In the genomic region with DNA sequence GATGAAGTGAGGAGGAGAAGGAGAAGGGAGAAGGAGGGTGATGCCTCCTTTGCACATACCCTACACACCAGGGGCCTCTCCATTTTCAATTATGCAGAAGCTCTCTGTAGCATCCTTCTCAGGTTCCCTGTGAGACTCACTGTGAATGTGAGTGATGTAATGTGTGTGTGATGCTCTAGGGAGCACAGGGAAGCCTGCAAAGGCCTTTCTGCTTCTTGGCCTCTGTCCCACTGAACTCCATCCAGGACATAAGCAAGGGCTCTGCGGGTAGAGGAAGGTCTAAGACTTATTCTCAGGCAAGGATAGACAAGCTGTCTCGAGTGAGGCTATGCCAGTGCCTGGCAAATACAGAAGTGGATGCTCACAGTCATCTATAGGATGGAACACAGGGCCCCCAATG, we compare ENCODE assay signal across 23 mouse cellular contexts.
DNase-seq lines count a peak whose midpoint lies in the region; ATAC-seq and TF ChIP-seq lines count a peak whose summit lies in the region.
"Had no signal": no experiment of that assay in that cellular context is flagged by ENCODE, and none has a peak within 500 bp of the region (broad histone marks: within the 10 kb centered on the region; RNA-seq: fewer than 3 reads in every experiment).

No protein-coding gene starts in this region.

- H3K36me3 ChIP-seq in forebrain, embryonic 15.5 days, result no peaks in the 10 kb centered on the region
- H3K36me3 ChIP-seq in forebrain, embryonic 16.5 days (ENCODE audit: control insufficient read depth, insufficient read depth), result no peaks in the 10 kb centered on the region
- H3K36me3 ChIP-seq in CH12.LX (replicated peaks in 1 of 2; ENCODE audit: control insufficient read depth in 1 of 2, insufficient read depth in 1 of 2, low read length in 1 of 2), result no peaks in the 10 kb centered on the region
- H3K36me3 ChIP-seq in limb, embryonic 10.5 days, result no peaks in the 10 kb centered on the region
- H3K36me3 ChIP-seq: embryonic facial prominence, embryonic 12.5 days; hindbrain, embryonic 13.5 days had no signal

- TF ChIP-seq POLR2A in CH12.LX (IDR thresholded peaks at IDR 0.05; ENCODE audit: low read depth, low read length), result no peak
- TF ChIP-seq POLR2A in brain, embryonic 14.5 days (IDR thresholded peaks at IDR 0.05; ENCODE audit: borderline replicate concordance, extremely low read depth, insufficient read depth, insufficient read length, poor library complexity, severe bottlenecking), result no peak

- DNase-seq in 3T3-L1 (ENCODE audit: low read depth, low spot score) (peak; percentile 61), CH12.LX (ENCODE audit: extremely low read depth) (peak; percentile 11)
- peak; percentile 51 for DNase-seq in brain, embryonic 14.5 days (ENCODE audit: low read depth)
- DNase-seq in limb, embryonic 10.5 days (ENCODE audit: low spot score), result no peak
- DNase-seq in embryo, embryonic 10.5 days (ENCODE audit: low spot score), result no peak
- DNase-seq: adrenal gland, adult 8-10 months; adrenal gland, postnatal 36 days; B cell, adult 2 months; cerebellum, postnatal 14 days; gastrocnemius, postnatal 10 days; heart, adult 2 months; heart, postnatal 36 days; kidney, adult 18-20 months had no signal

- peaks cover 26% of the 10 kb centered on the region for H3K4me1 ChIP-seq in forebrain, embryonic 15.5 days
- H3K4me1 ChIP-seq in forebrain, embryonic 16.5 days (replicated peaks; ENCODE audit: control insufficient read depth, insufficient read depth, low read length), result peaks cover 14% of the 10 kb centered on the region
- peaks cover 6 to 13% of the 10 kb centered on the region in 2 experiments; a peak in 2 of 4 replicates for H3K4me1 ChIP-seq in CH12.LX (ENCODE audit: control insufficient read depth in 1 of 2, insufficient read depth in 2 of 2)
- no peaks in the 10 kb centered on the region for H3K4me1 ChIP-seq in limb, embryonic 10.5 days

- no peaks in the 10 kb centered on the region for H3K9me3 ChIP-seq in forebrain, embryonic 15.5 days
- no peaks in the 10 kb centered on the region for H3K9me3 ChIP-seq in forebrain, embryonic 16.5 days (ENCODE audit: control insufficient read depth, low read length)
- no peaks in the 10 kb centered on the region for H3K9me3 ChIP-seq in CH12.LX (replicated peaks; ENCODE audit: low read length)
- no peaks in the 10 kb centered on the region for H3K9me3 ChIP-seq in limb, embryonic 10.5 days (replicated peaks)
- H3K9me3 ChIP-seq: embryonic facial prominence, embryonic 12.5 days; forebrain, embryonic 13.5 days; hindbrain, embryonic 13.5 days had no signal

- H3K27ac ChIP-seq in forebrain, embryonic 15.5 days (replicated peaks), result peak overlapping the region; percentile 34; the same call in 1 of the 2 replicates
- no peak overlapping the region for H3K27ac ChIP-seq in forebrain, embryonic 16.5 days (ENCODE audit: low read length)
- no peak overlapping the region for H3K27ac ChIP-seq in CH12.LX (ENCODE audit: insufficient read depth, low read depth)
- H3K27ac ChIP-seq in limb, embryonic 10.5 days, result no peak overlapping the region
- H3K27ac ChIP-seq: embryonic facial prominence, embryonic 12.5 days; heart, adult 2 months; hindbrain, embryonic 13.5 days; hindbrain, postnatal 0 days had no signal

- no peaks in the 10 kb centered on the region for H3K27me3 ChIP-seq in forebrain, embryonic 15.5 days
- H3K27me3 ChIP-seq in forebrain, embryonic 16.5 days (replicated peaks; ENCODE audit: control insufficient read depth, insufficient read depth, low read length), result no peaks in the 10 kb centered on the region
- no peaks in the 10 kb centered on the region for H3K27me3 ChIP-seq in CH12.LX (replicated peaks)
- no peaks in the 10 kb centered on the region for H3K27me3 ChIP-seq in limb, embryonic 10.5 days (ENCODE audit: low read depth, poor library complexity, severe bottlenecking)
- H3K27me3 ChIP-seq: embryonic facial prominence, embryonic 12.5 days; forebrain, embryonic 13.5 days; hindbrain, embryonic 13.5 days; Patski had no signal

- in situ Hi-C loops in CH12.LX (cut with MboI; ENCODE audit: low pct_ligation_motif_present, low pct_unique_long_range_greater_than_20kb, low sequenced_read_pairs), result no loop called here

- TF ChIP-seq RAD21 in CH12.LX (IDR thresholded peaks at IDR 0.05; ENCODE audit: low read depth, low read length), result no peak

- ATAC-seq in forebrain, embryonic 15.5 days (replicated peaks), result no peak
- no peak for ATAC-seq in forebrain, embryonic 16.5 days
- ATAC-seq: activated CD4-positive, CD25-positive, alpha-beta regulatory T cell, adult 4 months; CD4-positive, CD25-positive, alpha-beta regulatory T cell, adult 4 months; forebrain, embryonic 13.5 days; hindbrain, postnatal 0 days; Patski had no signal

- TF ChIP-seq EP300 in CH12.LX (IDR thresholded peaks at IDR 0.05; ENCODE audit: low read length), result no peak

- H3K9ac ChIP-seq in forebrain, embryonic 15.5 days (replicated peaks), result no peak overlapping the region
- no peak overlapping the region for H3K9ac ChIP-seq in forebrain, embryonic 16.5 days (replicated peaks; ENCODE audit: low read depth, low read length)
- no peak overlapping the region for H3K9ac ChIP-seq in CH12.LX (ENCODE audit: insufficient read depth, low read depth)
- H3K9ac ChIP-seq: embryonic facial prominence, embryonic 12.5 days; forebrain, embryonic 13.5 days; hindbrain, embryonic 13.5 days had no signal

- H3K4me3 ChIP-seq in forebrain, embryonic 15.5 days, result no peak overlapping the region
- H3K4me3 ChIP-seq in forebrain, embryonic 16.5 days (replicated peaks; ENCODE audit: low read length), result no peak overlapping the region
- no peak overlapping the region for H3K4me3 ChIP-seq in CH12.LX (replicated peaks in 1 of 3; ENCODE audit: low read depth in 2 of 3, low read length in 2 of 3, poor library complexity in 1 of 3)
- no peak overlapping the region for H3K4me3 ChIP-seq in limb, embryonic 10.5 days
- H3K4me3 ChIP-seq: embryonic facial prominence, embryonic 12.5 days; forebrain, embryonic 13.5 days; heart, adult 2 months; hindbrain, embryonic 13.5 days had no signal

- 70% methylated on average over 2 of the region's 2 CpGs for WGBS in forebrain, embryonic 15.5 days
- WGBS in forebrain, embryonic 16.5 days, result 49% methylated on average over 2 of the region's 2 CpGs
- 84% methylated on average over 2 of the region's 2 CpGs for WGBS in limb, embryonic 10.5 days

- no peak for TF ChIP-seq CTCF in CH12.LX (conservative IDR thresholded peaks at IDR 0.05 in 1 of 2, IDR thresholded peaks at IDR 0.05 in 1 of 2; ENCODE audit: low read depth in 2 of 2, low read length in 2 of 2)
- no peak for TF ChIP-seq CTCF in brain, embryonic 14.5 days (IDR thresholded peaks at IDR 0.05; ENCODE audit: borderline replicate concordance, extremely low read depth, insufficient read depth, insufficient read length)

- H3K4me2 ChIP-seq in forebrain, embryonic 15.5 days (replicated peaks), result no peak overlapping the region
- no peak overlapping the region for H3K4me2 ChIP-seq in forebrain, embryonic 16.5 days (ENCODE audit: low read length)
- H3K4me2 ChIP-seq in CH12.LX (ENCODE audit: insufficient read depth, low read depth, poor library complexity, severe bottlenecking), result no peak overlapping the region
- H3K4me2 ChIP-seq: embryonic facial prominence, embryonic 12.5 days; forebrain, embryonic 13.5 days; heart, embryonic 11.5 days; hindbrain, embryonic 13.5 days had no signal

- dilution Hi-C loops in CH12.LX (cut with MboI; ENCODE audit: extremely low pct_ligation_motif_present, extremely low pct_unique_long_range_greater_than_20kb, low sequenced_read_pairs), result no loop called here

- H3K79me2 ChIP-seq in CH12.LX (replicated peaks; ENCODE audit: control insufficient read depth, extremely low read depth, insufficient read depth, poor library complexity, severe bottlenecking), result no peaks in the 10 kb centered on the region

TF ChIP-seq in CH12.LX, 34 proteins besides CTCF, POLR2A, EP300 and RAD21:
- TF ChIP-seq USF2 (conservative IDR thresholded peaks at IDR 0.05; ENCODE audit: low read depth, low read length) (no peak), SIN3A (IDR thresholded peaks at IDR 0.05; ENCODE audit: low read length) (no peak), USF1 (IDR thresholded peaks at IDR 0.05; ENCODE audit: low read depth, low read length) (no peak), ETS1 (conservative IDR thresholded peaks at IDR 0.05; ENCODE audit: low read depth, low read length) (no peak), BHLHE40 (IDR thresholded peaks at IDR 0.05; ENCODE audit: low read depth, low read length) (no peak), CHD2 (IDR thresholded peaks at IDR 0.05; ENCODE audit: low read length) (no peak), MAFK (IDR thresholded peaks at IDR 0.05; ENCODE audit: insufficient replicate concordance, low read length) (no peak), NRF1 (IDR thresholded peaks at IDR 0.05; ENCODE audit: low read depth, low read length) (no peak), RCOR1 (conservative IDR thresholded peaks at IDR 0.05; ENCODE audit: low read depth, low read length) (no peak), POLR2AphosphoS2 (IDR thresholded peaks at IDR 0.05; ENCODE audit: low read depth, low read length) (no peak), MAZ (IDR thresholded peaks at IDR 0.05; ENCODE audit: low read depth, low read length) (no peak), HCFC1 (IDR thresholded peaks at IDR 0.05; ENCODE audit: low read depth, low read length) (no peak), TBP (conservative IDR thresholded peaks at IDR 0.05; ENCODE audit: low read depth, low read length) (no peak), MYC (IDR thresholded peaks at IDR 0.05; ENCODE audit: low read depth, low read length) (no peak), ELF1 (IDR thresholded peaks at IDR 0.05; ENCODE audit: low read depth, low read length) (no peak), SMC3 (IDR thresholded peaks at IDR 0.05; ENCODE audit: low read depth, low read length) (no peak), ZNF384 (IDR thresholded peaks at IDR 0.05; ENCODE audit: low read depth, low read length) (no peak), JUND (conservative IDR thresholded peaks at IDR 0.05; ENCODE audit: low read depth, low read length) (no peak)

Comparison
In these comparisons a context has a peak if more than half of its experiments do, and no peak if none do; other contexts are left out.
1. DNase-seq: peak in 3T3-L1 (single experiment), CH12.LX (single experiment) and brain, embryonic 14.5 days (single experiment); none in limb, embryonic 10.5 days (single experiment) and embryo, embryonic 10.5 days (single experiment).